Mouse (Mus musculus) myocyte (in vitro differentiated cells): ENCODE data around the gene Cdipt.
A peak's percentile ranks its signal among the peaks of the same experiment; 100 is the strongest.

ENCODE experiments used
- E2F4 ChIP-seq: IDR thresholded peaks from one replicate; pipeline ENCODE4 v1.6.1; 2011; ENCODE audit warnings: mild to moderate bottlenecking, control low read depth, moderate library complexity; ENCODE audit not compliant: insufficient read depth
- MAX ChIP-seq: IDR thresholded peaks from one replicate; pipeline ENCODE4 v1.6.1; 2011; ENCODE audit warnings: low read depth, mild to moderate bottlenecking, control low read depth
- POLR2A ChIP-seq: IDR thresholded peaks from one replicate; pipeline ENCODE4 v1.6.1; 2011; ENCODE audit warnings: low read depth, mild to moderate bottlenecking, control low read depth, moderate library complexity; ENCODE audit not compliant: insufficient read length
- POLR2AphosphoS2 ChIP-seq: IDR thresholded peaks from one replicate; pipeline ENCODE4 v1.6.1; 2011; ENCODE audit warnings: low read depth, control low read depth; ENCODE audit not compliant: insufficient read length
- TCF3 ChIP-seq: IDR thresholded peaks from one replicate; pipeline ENCODE4 v1.6.1; 2011; ENCODE audit warnings: low read depth, control low read depth; ENCODE audit not compliant: insufficient read length
- USF1 ChIP-seq: IDR thresholded peaks from one replicate; pipeline ENCODE4 v1.6.1; 2011; ENCODE audit warnings: low read depth, mild to moderate bottlenecking, control low read depth, moderate library complexity

GRCm38 (mm10) chr7:126984667-126985444 lies 9.1 kb downstream of the Cdipt start:
- TF ChIP-seq POLR2A (no peak), TCF3 (no peak), USF1 (peak; percentile 66), MAX (no peak), POLR2AphosphoS2 (peak; percentile 61), E2F4 (no peak)
